Comparison of ENCODE assay signal across 21 mouse cellular contexts in genomic region chr5:31725885-31726284, GRCm38 (mm10). TPM values are rescaled to one million over a fixed set of nuclear protein-coding genes. Genes with fewer than 3 reads are reported as not detected.
DNase-seq lines count a peak whose midpoint lies in the region; ATAC-seq and TF ChIP-seq lines count a peak whose summit lies in the region.
"Had no signal": no experiment of that assay in that cellular context is flagged by ENCODE, and none has a peak within 500 bp of the region (broad histone marks: within the 10 kb centered on the region; RNA-seq: fewer than 3 reads in every experiment).

No protein-coding gene starts in this region.

- no peak for DNase-seq in heart, adult 2 months
- no peak for DNase-seq in heart, embryonic 10.5 days (ENCODE audit: low spot score)
- peak; percentile 79 for DNase-seq in MEL (ENCODE audit: low read depth, low spot score)
- peak; percentile 66 for DNase-seq in induced T-regulatory cell, adult 2 months (ENCODE audit: low read depth)
- DNase-seq in forebrain, embryonic 14.5 days (ENCODE audit: low spot score), result no peak
- no peak for DNase-seq in c-Kit-positive CD71-positive TER-119-positive erythroid progenitor cells, embryonic 14.5 days (ENCODE audit: low spot score)
- DNase-seq in layer of hippocampus, postnatal 25 days (ENCODE audit: extremely low spot score in 1 of 2, low spot score in 1 of 2), result no peak
- DNase-seq: adrenal gland, postnatal 10 days; cerebellum, adult 18-20 months; cerebellum, adult 9-11 months; cerebellum, postnatal 36 days; forebrain, postnatal 0 days; gastrocnemius, postnatal 36 days; heart, adult 18-20 months; kidney, adult 11 months had no signal

- H3K79me2 ChIP-seq in heart, adult 2 months (replicated peaks; ENCODE audit: control insufficient read depth, insufficient read depth, low read length), result no peaks in the 10 kb centered on the region
- no peaks in the 10 kb centered on the region; the same call in 1 of the 2 replicates for H3K79me2 ChIP-seq in MEL (ENCODE audit: control insufficient read depth, insufficient read depth, low read length, poor library complexity)

- no peak for TF ChIP-seq EP300 in heart, adult 2 months (IDR thresholded peaks at IDR 0.05; ENCODE audit: insufficient read depth, low read depth, low read length)
- peak; percentile 29 to 63; a peak in 3 of 4 replicates for TF ChIP-seq EP300 in MEL (IDR thresholded peaks at IDR 0.05; ENCODE audit: low read depth in 1 of 2, low read length in 2 of 2)

- no peak overlapping the region for H3K4me3 ChIP-seq in heart, adult 2 months
- no peak overlapping the region for H3K4me3 ChIP-seq in heart, embryonic 10.5 days
- no peak overlapping the region for H3K4me3 ChIP-seq in MEL (ENCODE audit: control insufficient read depth in 1 of 2, insufficient read depth in 1 of 2, low read depth in 2 of 2, low read length in 2 of 2)
- no peak overlapping the region for H3K4me3 ChIP-seq in forebrain, embryonic 14.5 days (ENCODE audit: low read depth, low read length)
- H3K4me3 ChIP-seq in neural tube, embryonic 15.5 days (replicated peaks), result no peak overlapping the region
- H3K4me3 ChIP-seq: embryonic facial prominence, embryonic 13.5 days; forebrain, embryonic 12.5 days; heart, embryonic 12.5 days; hindbrain, embryonic 10.5 days had no signal

- 96% methylated on average over 2 of the region's 2 CpGs for WGBS in heart, adult 2 months
- WGBS in heart, embryonic 10.5 days, result 87% methylated on average over 2 of the region's 2 CpGs
- WGBS in forebrain, embryonic 14.5 days, result 91% methylated on average over 2 of the region's 2 CpGs
- 75% methylated on average over 2 of the region's 2 CpGs for WGBS in neural tube, embryonic 15.5 days

- H3K27ac ChIP-seq in heart, adult 2 months, result peak overlapping the region; percentile 57
- no peak overlapping the region for H3K27ac ChIP-seq in heart, embryonic 10.5 days
- H3K27ac ChIP-seq in MEL (ENCODE audit: control insufficient read depth, low read depth, low read length), result peak overlapping the region; percentile 38
- no peak overlapping the region for H3K27ac ChIP-seq in forebrain, embryonic 14.5 days (ENCODE audit: low read depth, low read length)
- H3K27ac ChIP-seq in neural tube, embryonic 15.5 days (replicated peaks), result no peak overlapping the region
- H3K27ac ChIP-seq: embryonic facial prominence, embryonic 13.5 days; forebrain, embryonic 12.5 days; hindbrain, embryonic 10.5 days; hindbrain, embryonic 14.5 days had no signal

- TF ChIP-seq CTCF in heart, adult 2 months (IDR thresholded peaks at IDR 0.05), result no peak
- TF ChIP-seq CTCF in MEL (IDR thresholded peaks at IDR 0.05 in 2 of 3, conservative IDR thresholded peaks at IDR 0.05 in 1 of 3; ENCODE audit: control insufficient read depth in 1 of 3, insufficient read depth in 1 of 3, low read depth in 2 of 3, low read length in 3 of 3, poor library complexity in 1 of 3, severe bottlenecking in 1 of 3), result no peak

- TF ChIP-seq RAD21 in MEL (IDR thresholded peaks at IDR 0.05; ENCODE audit: low read depth, low read length), result no peak

- H3K36me3 ChIP-seq in heart, adult 2 months (ENCODE audit: control insufficient read depth, insufficient read depth, low read length), result peaks cover 5% of the 10 kb centered on the region; the same call in 1 of the 2 replicates
- no peaks in the 10 kb centered on the region for H3K36me3 ChIP-seq in heart, embryonic 10.5 days
- H3K36me3 ChIP-seq in MEL (ENCODE audit: control insufficient read depth in 1 of 2, insufficient read depth in 2 of 2, low read length in 2 of 2), result peaks cover 0 to 29% of the 10 kb centered on the region in 2 experiments; a peak in 2 of 4 replicates
- no peaks in the 10 kb centered on the region for H3K36me3 ChIP-seq in forebrain, embryonic 14.5 days (ENCODE audit: control insufficient read depth, insufficient read depth, low read length)
- no peaks in the 10 kb centered on the region for H3K36me3 ChIP-seq in neural tube, embryonic 15.5 days
- H3K36me3 ChIP-seq: embryonic facial prominence, embryonic 13.5 days; forebrain, embryonic 12.5 days; heart, embryonic 12.5 days; hindbrain, embryonic 10.5 days had no signal

- no peak overlapping the region for H3K4me2 ChIP-seq in forebrain, embryonic 14.5 days (ENCODE audit: low read length)
- H3K4me2 ChIP-seq in neural tube, embryonic 15.5 days, result no peak overlapping the region
- H3K4me2 ChIP-seq: embryonic facial prominence, embryonic 13.5 days; forebrain, embryonic 12.5 days; heart, embryonic 12.5 days; hindbrain, embryonic 14.5 days had no signal

- no peaks in the 10 kb centered on the region for H3K27me3 ChIP-seq in heart, adult 2 months (ENCODE audit: control insufficient read depth, insufficient read depth, low read length)
- no peaks in the 10 kb centered on the region for H3K27me3 ChIP-seq in heart, embryonic 10.5 days (ENCODE audit: insufficient read depth, poor library complexity, severe bottlenecking)
- no peaks in the 10 kb centered on the region for H3K27me3 ChIP-seq in MEL (ENCODE audit: control insufficient read depth in 1 of 2, insufficient read depth in 2 of 2, low read length in 2 of 2)
- H3K27me3 ChIP-seq in forebrain, embryonic 14.5 days (replicated peaks; ENCODE audit: control insufficient read depth, insufficient read depth, low read length), result no peaks in the 10 kb centered on the region
- H3K27me3 ChIP-seq in neural tube, embryonic 15.5 days (replicated peaks), result no peaks in the 10 kb centered on the region
- H3K27me3 ChIP-seq: embryonic facial prominence, embryonic 13.5 days; forebrain, embryonic 12.5 days; heart, embryonic 12.5 days had no signal

- intact Hi-C loops in heart, adult 2 months (cut with DNase I), result loop anchor here (2.0 kb wide), 1 partner anchor 27 kb away; no protein-coding TSS in a partner anchor

- no peak overlapping the region for H3K9ac ChIP-seq in heart, adult 2 months (ENCODE audit: low read depth, low read length)
- no peak overlapping the region for H3K9ac ChIP-seq in MEL (ENCODE audit: control insufficient read depth, low read depth, low read length, poor library complexity, severe bottlenecking)
- H3K9ac ChIP-seq in forebrain, embryonic 14.5 days (ENCODE audit: low read length), result no peak overlapping the region
- H3K9ac ChIP-seq in neural tube, embryonic 15.5 days (replicated peaks), result no peak overlapping the region
- H3K9ac ChIP-seq: embryonic facial prominence, embryonic 13.5 days; forebrain, embryonic 12.5 days; forebrain, postnatal 0 days; heart, embryonic 12.5 days; hindbrain, embryonic 14.5 days had no signal

- no peak for ATAC-seq in forebrain, embryonic 14.5 days
- ATAC-seq in neural tube, embryonic 15.5 days (ENCODE audit: low FRiP score), result no peak
- ATAC-seq: forebrain, postnatal 0 days had no signal

- peaks cover 4% of the 10 kb centered on the region for H3K4me1 ChIP-seq in heart, adult 2 months (ENCODE audit: control insufficient read depth, insufficient read depth, low read length)
- H3K4me1 ChIP-seq in heart, embryonic 10.5 days, result no peaks in the 10 kb centered on the region
- H3K4me1 ChIP-seq in MEL (ENCODE audit: control insufficient read depth in 1 of 2, insufficient read depth in 2 of 2, low read length in 2 of 2), result peaks cover 14 to 24% of the 10 kb centered on the region in 2 experiments
- H3K4me1 ChIP-seq in forebrain, embryonic 14.5 days (ENCODE audit: control insufficient read depth, insufficient read depth, low read length), result no peaks in the 10 kb centered on the region
- no peaks in the 10 kb centered on the region for H3K4me1 ChIP-seq in neural tube, embryonic 15.5 days
- H3K4me1 ChIP-seq: embryonic facial prominence, embryonic 13.5 days; forebrain, embryonic 12.5 days; heart, embryonic 12.5 days had no signal

- no peaks in the 10 kb centered on the region for H3K9me3 ChIP-seq in heart, embryonic 10.5 days
- H3K9me3 ChIP-seq in MEL (replicated peaks; ENCODE audit: insufficient read depth, low read length), result no peaks in the 10 kb centered on the region
- H3K9me3 ChIP-seq in forebrain, embryonic 14.5 days (replicated peaks; ENCODE audit: control insufficient read depth, low read length), result no peaks in the 10 kb centered on the region
- no peaks in the 10 kb centered on the region for H3K9me3 ChIP-seq in neural tube, embryonic 15.5 days (replicated peaks)
- H3K9me3 ChIP-seq: embryonic facial prominence, embryonic 13.5 days; forebrain, embryonic 12.5 days; heart, embryonic 12.5 days; hindbrain, embryonic 10.5 days had no signal

- no peak for TF ChIP-seq POLR2A in heart, adult 2 months (IDR thresholded peaks at IDR 0.05; ENCODE audit: insufficient read depth, low read depth, low read length)
- no peak for TF ChIP-seq POLR2A in MEL (IDR thresholded peaks at IDR 0.05; ENCODE audit: control insufficient read depth in 1 of 2, insufficient read depth in 1 of 2, low read depth in 1 of 2, low read length in 2 of 2, poor library complexity in 1 of 2)

TF ChIP-seq in MEL, 35 proteins besides CTCF, POLR2A, EP300 and RAD21 (continues in another document):
- 0 out of 2 replicates have a peak, but pooled peaks have one; percentile 7 for TF ChIP-seq TCF12 (IDR thresholded peaks at IDR 0.05; ENCODE audit: low read depth, low read length)
- TF ChIP-seq NRF1 (IDR thresholded peaks at IDR 0.05; ENCODE audit: insufficient read depth, low read depth, low read length, poor library complexity, severe bottlenecking), result no peak
- TF ChIP-seq HCFC1 (IDR thresholded peaks at IDR 0.05; ENCODE audit: low read depth, low read length), result no peak
- TF ChIP-seq CHD2 (IDR thresholded peaks at IDR 0.05; ENCODE audit: low read length), result no peak

RNA-seq across cellular contexts. Expression of gene Babam2, which starts 28.4 kb away (rescaled TPM):
- 10 to 100 TPM; 28.4 to 32.9 TPM for total RNA-seq in heart, adult 2 months (2021)
- polyA plus RNA-seq in heart, adult 2 months (2012; rRNA removed), result 25.2 and 34.4 TPM in 2 replicates
- 40.8 and 43.6 TPM in 2 replicates for polyA plus RNA-seq in heart, embryonic 10.5 days (2016; fragmentation: Nextera tagmentation; extraction: Ambion mirVana)
- total RNA-seq in MEL (2012; rRNA removed), result 40.5 and 43.3 TPM in 2 replicates
- 10 to 100 TPM in 1 of 2 experiments, not detected in 1; 86.6 TPM for polyA plus RNA-seq in MEL (2012; ENCODE audit: insufficient read depth in 1 of 2, insufficient read length in 2 of 2, low read depth in 1 of 2, low replicate concordance in 2 of 2, missing spikeins in 1 of 2)
- 32.3 TPM in 2 replicates for polyA plus RNA-seq in forebrain, embryonic 14.5 days (2014; fragmentation: Nextera tagmentation; extraction: Ambion mirVana)
- 10 to 100 TPM; 45.5 to 48.1 TPM for total RNA-seq in layer of hippocampus, postnatal 25 days (2021)
- 54.8 and 61.8 TPM in 2 replicates for polyA plus RNA-seq in neural tube, embryonic 15.5 days (2015; fragmentation: Nextera tagmentation; extraction: Ambion mirVana)

RNA-seq across cellular contexts. Expression of gene Rbks, which starts 28.5 kb away (rescaled TPM):
- total RNA-seq in heart, adult 2 months (2021), result 1 to 10 TPM; 4.3 to 4.4 TPM
- polyA plus RNA-seq in heart, adult 2 months (2012; rRNA removed), result 2.3 and 2.7 TPM in 2 replicates
- polyA plus RNA-seq in heart, embryonic 10.5 days (2016; fragmentation: Nextera tagmentation; extraction: Ambion mirVana), result 6.2 and 6.8 TPM in 2 replicates
- 23.8 and 34.3 TPM in 2 replicates for total RNA-seq in MEL (2012; rRNA removed)
- 10 to 100 TPM in 1 of 2 experiments, not detected in 1; 47.4 TPM for polyA plus RNA-seq in MEL (2012; ENCODE audit: insufficient read depth in 1 of 2, insufficient read length in 2 of 2, low read depth in 1 of 2, low replicate concordance in 2 of 2, missing spikeins in 1 of 2)
- 1.9 and 2.1 TPM in 2 replicates for polyA plus RNA-seq in forebrain, embryonic 14.5 days (2014; fragmentation: Nextera tagmentation; extraction: Ambion mirVana)
- 1 to 10 TPM; 3.4 to 4.3 TPM for total RNA-seq in layer of hippocampus, postnatal 25 days (2021)
- polyA plus RNA-seq in neural tube, embryonic 15.5 days (2015; fragmentation: Nextera tagmentation; extraction: Ambion mirVana), result 2.3 and 4.9 TPM in 2 replicates

Comparison
In these comparisons a context has a peak if more than half of its experiments do, and no peak if none do; other contexts are left out.
1. H3K27ac ChIP-seq: peak in heart, adult 2 months (single experiment) and MEL (single experiment); none in heart, embryonic 10.5 days (single experiment), forebrain, embryonic 14.5 days (single experiment) and neural tube, embryonic 15.5 days (single experiment).
2. DNase-seq: peak in MEL (single experiment) and induced T-regulatory cell, adult 2 months (single experiment); none in heart, adult 2 months (0 of 2), heart, embryonic 10.5 days (single experiment), forebrain, embryonic 14.5 days (single experiment), c-Kit-positive CD71-positive TER-119-positive erythroid progenitor cells, embryonic 14.5 days (single experiment) and layer of hippocampus, postnatal 25 days (0 of 2).